Mouse (Mus musculus) MEL (cell line): ENCODE measurements at regions not wholly inside any gene's neighbourhood (a gene's known extent, or its start where the extent isn't known, plus 50 kb on each side); places are given as distances from the start of the nearest gene placed in this dataset.

Source experiments
- DNase-seq: peaks from one replicate; pipeline ENCODE4 v3.0.0; 2011; ENCODE audit warnings: low read depth, low spot score
- H3K27ac ChIP-seq: 2 replicates; pipeline ENCODE4 v1.5.1; 2012; ENCODE audit warnings: low read depth, mild to moderate bottlenecking, control low read depth, low read length, moderate library complexity; ENCODE audit not compliant: control insufficient read depth
- H3K27me3 ChIP-seq, 2 experiments: fragments of 150-350 bp in 1 of 2; sonication (generic) in 1 of 2; 2 replicates each; pipeline ENCODE4 v1.6.1; 2012; ENCODE audit warnings: low read length in 2 of 2, mild to moderate bottlenecking in 2 of 2, improper control_type of control experiment in 1 of 2, moderate library complexity in 1 of 2; ENCODE audit not compliant: insufficient read depth in 2 of 2, control insufficient read depth in 1 of 2
- H3K36me3 ChIP-seq, 2 experiments: 2 replicates each; pipeline ENCODE4 v1.6.1; 2012 to 2014; ENCODE audit warnings: low read length in 2 of 2, improper control_type of control experiment in 1 of 2, inconsistent platforms in 1 of 2, mild to moderate bottlenecking in 1 of 2; ENCODE audit not compliant: insufficient read depth in 2 of 2, control insufficient read depth in 1 of 2
- H3K4me1 ChIP-seq, 2 experiments: fragments of 150-350 bp in 1 of 2; sonication (generic) in 1 of 2; 2 replicates each; pipeline ENCODE4 v1.6.1; 2012; ENCODE audit warnings: low read length in 2 of 2, improper control_type of control experiment in 1 of 2, mild to moderate bottlenecking in 1 of 2; ENCODE audit not compliant: insufficient read depth in 2 of 2, control insufficient read depth in 1 of 2
- H3K4me3 ChIP-seq, 2 experiments: fragments of 150-350 bp in 1 of 2; sonication (generic) in 1 of 2; 2 replicates each; pipeline ENCODE4 v1.5.1; 2012; ENCODE audit warnings: low read depth in 2 of 2, low read length in 2 of 2, mild to moderate bottlenecking in 2 of 2, moderate library complexity in 2 of 2, control low read depth in 1 of 2, improper control_type of control experiment in 1 of 2; ENCODE audit not compliant: control insufficient read depth in 1 of 2, insufficient read depth in 1 of 2
- H3K79me2 ChIP-seq: 2 replicates; pipeline ENCODE4 v1.6.1; 2012; ENCODE audit warnings: mild to moderate bottlenecking, low read length, moderate library complexity; ENCODE audit not compliant: control insufficient read depth, poor library complexity, insufficient read depth
- H3K9ac ChIP-seq: 2 replicates; pipeline ENCODE4 v1.6.1; 2012; ENCODE audit warnings: low read depth, mild to moderate bottlenecking, control low read depth, low read length, moderate library complexity; ENCODE audit not compliant: control insufficient read depth, poor library complexity, severe bottlenecking
- H3K9me3 ChIP-seq: fragments of 150-350 bp; sonication (generic); replicated peaks from 2 replicates; pipeline ENCODE4 v1.6.1; 2012; ENCODE audit warnings: mild to moderate bottlenecking, low read length, improper control_type of control experiment, moderate library complexity; ENCODE audit not compliant: insufficient read depth
- CHD2 ChIP-seq: IDR thresholded peaks from 2 replicates; pipeline ENCODE4 v1.6.1; 2011; ENCODE audit warnings: low read length, improper control_type of control experiment
- CTCF ChIP-seq, 3 experiments: IDR thresholded peaks in 2 of 3; conservative IDR thresholded peaks in 1 of 3; 2 replicates each; pipeline ENCODE4 v1.5.1; 2011 to 2012; ENCODE audit warnings: low read length in 3 of 3, low read depth in 2 of 3, mild to moderate bottlenecking in 2 of 3, improper control_type of control experiment in 1 of 3, inconsistent platforms in 1 of 3, mixed read lengths in 1 of 3, moderate library complexity in 1 of 3; ENCODE audit not compliant: control insufficient read depth in 1 of 3, insufficient read depth in 1 of 3, poor library complexity in 1 of 3, severe bottlenecking in 1 of 3
- ETS1 ChIP-seq: IDR thresholded peaks from 2 replicates; pipeline ENCODE4 v1.6.1; 2012; ENCODE audit warnings: low read depth, mild to moderate bottlenecking, inconsistent platforms, low read length, improper control_type of control experiment, moderate library complexity
- GATA1 ChIP-seq: IDR thresholded peaks from 2 replicates; pipeline ENCODE4 v1.6.1; 2011; ENCODE audit warnings: low read depth, low read length, improper control_type of control experiment
- JUND ChIP-seq: IDR thresholded peaks from 2 replicates; pipeline ENCODE4 v1.6.1; 2011; ENCODE audit warnings: low read depth, mild to moderate bottlenecking, improper control_type of control experiment, low read length
- MAX ChIP-seq: IDR thresholded peaks from 2 replicates; pipeline ENCODE4 v1.6.1; 2011; ENCODE audit warnings: low read length, improper control_type of control experiment
- MEF2A ChIP-seq: IDR thresholded peaks from 2 replicates; pipeline ENCODE4 v1.6.1; 2014; ENCODE audit warnings: low read depth, mild to moderate bottlenecking, inconsistent platforms, low read length, improper control_type of control experiment; ENCODE audit not compliant: poor library complexity, insufficient replicate concordance, severe bottlenecking; ENCODE audit errors: extremely low read depth
- MYB ChIP-seq: IDR thresholded peaks from 2 replicates; pipeline ENCODE4 v1.6.1; 2011; ENCODE audit warnings: mild to moderate bottlenecking, low read depth, low read length, improper control_type of control experiment
- POLR2AphosphoS2 ChIP-seq: IDR thresholded peaks from 2 replicates; pipeline ENCODE4 v1.6.1; 2011; ENCODE audit warnings: low read length, improper control_type of control experiment
- RAD21 ChIP-seq: IDR thresholded peaks from 2 replicates; pipeline ENCODE4 v1.6.1; 2011; ENCODE audit warnings: mild to moderate bottlenecking, low read depth, low read length, improper control_type of control experiment
- SIN3A ChIP-seq: IDR thresholded peaks from 2 replicates; pipeline ENCODE4 v1.6.1; 2012; ENCODE audit warnings: low read length, improper control_type of control experiment, inconsistent platforms
- SMC3 ChIP-seq: IDR thresholded peaks from 2 replicates; pipeline ENCODE4 v1.6.1; 2011; ENCODE audit warnings: low read depth, low read length, improper control_type of control experiment
- TAL1 ChIP-seq: IDR thresholded peaks from 2 replicates; pipeline ENCODE4 v1.6.1; 2012; ENCODE audit warnings: mild to moderate bottlenecking, inconsistent platforms, low read length, moderate library complexity, mixed read lengths
- TBP ChIP-seq: IDR thresholded peaks from 2 replicates; pipeline ENCODE4 v1.8.0; 2011; ENCODE audit warnings: low read depth, low read length, improper control_type of control experiment
- TCF12 ChIP-seq: IDR thresholded peaks from 2 replicates; pipeline ENCODE4 v1.6.1; 2014; ENCODE audit warnings: low read depth, mild to moderate bottlenecking, inconsistent platforms, low read length, improper control_type of control experiment, moderate library complexity
- ZMIZ1 ChIP-seq: IDR thresholded peaks from 2 replicates; pipeline ENCODE4 v1.6.1; 2012; ENCODE audit warnings: low read depth, mild to moderate bottlenecking, inconsistent platforms, low read length, improper control_type of control experiment, moderate library complexity
- ZNF384 ChIP-seq: IDR thresholded peaks from 2 replicates; pipeline ENCODE4 v1.6.1; 2012; ENCODE audit warnings: low read depth, mild to moderate bottlenecking, inconsistent platforms, low read length, improper control_type of control experiment

DNA sequence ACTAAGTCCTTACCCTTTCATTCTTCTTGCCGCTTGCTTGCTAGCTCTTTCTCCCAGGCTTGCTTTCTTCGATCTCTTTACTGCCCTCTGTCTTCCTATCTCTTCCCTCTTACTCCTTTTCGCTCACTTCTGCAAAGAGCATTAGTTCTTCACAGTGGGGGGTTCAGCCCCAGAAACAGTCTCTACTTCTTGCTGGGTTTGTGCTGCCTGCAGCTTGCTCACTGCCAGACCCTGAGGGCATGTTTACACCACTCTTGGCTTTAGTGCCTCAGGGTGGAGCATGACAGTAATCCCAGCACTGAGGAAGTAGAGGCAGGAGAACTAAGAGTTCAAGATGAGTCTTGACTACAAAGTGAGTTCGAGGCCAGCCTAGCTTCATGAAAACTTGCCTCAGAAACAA, 538.0 kb upstream of the Adam5 start:
- peaks cover 0 to 2% of the 10 kb centered on the region in 2 experiments; a peak in 1 of 4 replicates for H3K4me1 ChIP-seq
- H3K4me3 ChIP-seq: no peak overlapping the region
- no peaks in the 10 kb centered on the region for H3K9me3 ChIP-seq
- TF ChIP-seq CHD2: no peak
- no peak for TF ChIP-seq SIN3A
- TF ChIP-seq JUND: no peak
- TF ChIP-seq MAX: no peak
- no peak for TF ChIP-seq ZMIZ1
- TF ChIP-seq TBP: no peak
- no peak for TF ChIP-seq POLR2AphosphoS2
- TF ChIP-seq TAL1: no peak
- no peak for TF ChIP-seq TCF12
- no peak for TF ChIP-seq MYB
- no peak for TF ChIP-seq ZNF384
- no peak for TF ChIP-seq CTCF (IDR thresholded peaks at IDR 0.05 in 2 of 3, conservative IDR thresholded peaks at IDR 0.05 in 1 of 3; ENCODE audit: control insufficient read depth in 1 of 3, insufficient read depth in 1 of 3, low read depth in 2 of 3, low read length in 3 of 3, poor library complexity in 1 of 3, severe bottlenecking in 1 of 3)
- no peak for TF ChIP-seq MEF2A
- TF ChIP-seq RAD21: no peak
- TF ChIP-seq ETS1: no peak
- TF ChIP-seq, all 39 proteins: peak for 0
- no peaks in the 10 kb centered on the region for H3K36me3 ChIP-seq
- no peak overlapping the region for H3K27ac ChIP-seq
- H3K27me3 ChIP-seq: peaks cover 2 to 3% of the 10 kb centered on the region in 2 experiments; a peak in 3 of 4 replicates
- DNase-seq: no peak
- H3K9ac ChIP-seq: no peak overlapping the region
- no peaks in the 10 kb centered on the region for H3K79me2 ChIP-seq

DNA sequence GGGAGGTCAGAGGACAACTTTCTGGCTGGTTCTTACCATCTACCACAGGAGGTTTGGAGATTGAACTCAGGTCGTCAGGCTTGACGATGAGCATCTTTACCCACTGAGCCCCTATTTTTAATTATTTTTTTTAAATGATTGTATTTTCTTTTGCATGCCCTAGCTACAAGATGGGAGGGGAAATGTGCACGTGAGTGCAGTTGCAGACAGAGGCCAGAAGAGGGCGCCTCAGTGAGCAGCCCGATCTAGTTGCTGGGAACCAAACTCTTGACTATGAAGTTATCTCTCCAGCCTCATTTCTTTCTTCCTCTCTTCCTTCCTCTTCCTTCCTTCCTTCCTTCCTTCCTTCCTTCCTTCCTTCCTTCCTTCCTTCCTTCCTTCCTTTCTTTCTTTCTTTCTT, 537.3 kb upstream of the Adam5 start:
- peak; percentile 16; the same call in 1 of the 2 replicates for TF ChIP-seq RAD21
- peak; percentile 38 to 67 (median 48) for TF ChIP-seq CTCF (IDR thresholded peaks at IDR 0.05 in 2 of 3, conservative IDR thresholded peaks at IDR 0.05 in 1 of 3; ENCODE audit: control insufficient read depth in 1 of 3, insufficient read depth in 1 of 3, low read depth in 2 of 3, low read length in 3 of 3, poor library complexity in 1 of 3, severe bottlenecking in 1 of 3)
- TF ChIP-seq SMC3: peak; percentile 27
- no peak for TF ChIP-seq GATA1
- TF ChIP-seq, all 39 proteins: peak for 3
- Histone ChIP-seq H3K36me3 (no peaks in the 10 kb centered on the region), H3K9me3 (no peaks in the 10 kb centered on the region), H3K79me2 (no peaks in the 10 kb centered on the region), H3K9ac (no peak overlapping the region), H3K4me1 (peaks cover 0 to 2% of the 10 kb centered on the region in 2 experiments; a peak in 1 of 4 replicates), H3K27me3 (peaks cover 2 to 4% of the 10 kb centered on the region in 2 experiments; a peak in 3 of 4 replicates), H3K27ac (no peak overlapping the region), H3K4me3 (no peak overlapping the region)
- DNase-seq: peak; percentile 14
